Mouse (Mus musculus): ENCODE data around the gene Akr1c19. TPM values are rescaled to one million over a fixed set of nuclear protein-coding genes. Genes with fewer than 3 reads are reported as not detected.
"Not testable (repeated sequence)": the region's sequence is repeated elsewhere in the genome, so short reads cannot be mapped to it uniquely, and the experiment has no call there.

Akr1c19 gene
- polyA plus RNA-seq, 1 experiment from 2014 or later, result 9.8 TPM

- Histone ChIP-seq H3K36me3 (ENCODE audit: control insufficient read depth, insufficient read depth, low read length) (no peaks in the 10 kb centered on the region), H3K4me2 (ENCODE audit: low read depth, low read length) (no peak overlapping the region), H3K9ac (ENCODE audit: low read length) (no peak overlapping the region), H3K9me3 (ENCODE audit: control insufficient read depth, low read length) (no peaks in the 10 kb centered on the region), H3K27ac (ENCODE audit: low read length) (no peak overlapping the region), H3K27me3 (ENCODE audit: control insufficient read depth, insufficient read depth, low read depth, low read length) (no peaks in the 10 kb centered on the region), H3K4me3 (ENCODE audit: low read length) (no peak overlapping the region), H3K4me1 (replicated peaks; ENCODE audit: control insufficient read depth, insufficient read depth, low read length) (no peaks in the 10 kb centered on the region)
- 57% methylated on average over 3 of the region's 3 CpGs for WGBS
- ATAC-seq (ENCODE audit: low read depth), result no peak
Observed at GRCm38 (mm10) chr13:4212309-4212708, 16.2 kb upstream of the Akr1c19 start.

- H3K9me3 ChIP-seq (ENCODE audit: control insufficient read depth, low read length); ATAC-seq (ENCODE audit: low read depth); H3K36me3 ChIP-seq (ENCODE audit: control insufficient read depth, insufficient read depth, low read length); H3K27me3 ChIP-seq (ENCODE audit: control insufficient read depth, insufficient read depth, low read depth, low read length); H3K9ac ChIP-seq (ENCODE audit: low read length); H3K4me3 ChIP-seq (ENCODE audit: low read length); H3K27ac ChIP-seq (ENCODE audit: low read length); H3K4me2 ChIP-seq (ENCODE audit: low read depth, low read length); H3K4me1 ChIP-seq (replicated peaks; ENCODE audit: control insufficient read depth, insufficient read depth, low read length): not testable (repeated sequence)
- 81% methylated on average over 1 of the region's 1 CpGs for WGBS
Observed at GRCm38 (mm10) chr13:4215496-4215895, 13.0 kb upstream of the Akr1c19 start.

- Histone ChIP-seq H3K9me3 (ENCODE audit: control insufficient read depth, low read length) (no peaks in the 10 kb centered on the region), H3K4me2 (ENCODE audit: low read depth, low read length) (no peak overlapping the region), H3K4me3 (ENCODE audit: low read length) (no peak overlapping the region), H3K27me3 (ENCODE audit: control insufficient read depth, insufficient read depth, low read depth, low read length) (no peaks in the 10 kb centered on the region), H3K36me3 (ENCODE audit: control insufficient read depth, insufficient read depth, low read length) (no peaks in the 10 kb centered on the region), H3K4me1 (replicated peaks; ENCODE audit: control insufficient read depth, insufficient read depth, low read length) (no peaks in the 10 kb centered on the region), H3K9ac (ENCODE audit: low read length) (no peak overlapping the region), H3K27ac (ENCODE audit: low read length) (no peak overlapping the region)
- WGBS, result 76% methylated on average over 8 of the region's 8 CpGs
- ATAC-seq (ENCODE audit: low read depth), result 0 out of 2 replicates have a peak, but pooled peaks have one; percentile 31
Observed at GRCm38 (mm10) chr13:4230841-4231623, 2.5 kb downstream of the Akr1c19 start.

GRCm38 (mm10) chr13:4233135-4233534 lies 4.6 kb downstream of the Akr1c19 start:
- H3K27me3 ChIP-seq (ENCODE audit: control insufficient read depth, insufficient read depth, low read depth, low read length), result no peaks in the 10 kb centered on the region
- H3K9me3 ChIP-seq (ENCODE audit: control insufficient read depth, low read length), result no peaks in the 10 kb centered on the region
- WGBS, result 42% methylated on average over 1 of the region's 1 CpGs
- no peak overlapping the region for H3K4me3 ChIP-seq (ENCODE audit: low read length)
- no peak overlapping the region for H3K4me2 ChIP-seq (ENCODE audit: low read depth, low read length)
- peak; percentile 24; the same call in 1 of the 2 replicates for ATAC-seq (ENCODE audit: low read depth)
- H3K9ac ChIP-seq (ENCODE audit: low read length), result no peak overlapping the region
- no peaks in the 10 kb centered on the region for H3K4me1 ChIP-seq (replicated peaks; ENCODE audit: control insufficient read depth, insufficient read depth, low read length)
- H3K27ac ChIP-seq (ENCODE audit: low read length), result 0 out of 2 replicates have a peak overlapping the region, but pooled peaks have one; percentile 20
- H3K36me3 ChIP-seq (ENCODE audit: control insufficient read depth, insufficient read depth, low read length), result no peaks in the 10 kb centered on the region

GRCm38 (mm10) chr13:4233536-4234172 lies 5.2 kb downstream of the Akr1c19 start:
- Histone ChIP-seq H3K9ac (ENCODE audit: low read length) (no peak overlapping the region), H3K27me3 (ENCODE audit: control insufficient read depth, insufficient read depth, low read depth, low read length) (no peaks in the 10 kb centered on the region), H3K27ac (ENCODE audit: low read length) (0 out of 2 replicates have a peak overlapping the region, but pooled peaks have one; percentile 3), H3K9me3 (ENCODE audit: control insufficient read depth, low read length) (no peaks in the 10 kb centered on the region), H3K4me3 (ENCODE audit: low read length) (no peak overlapping the region), H3K36me3 (ENCODE audit: control insufficient read depth, insufficient read depth, low read length) (no peaks in the 10 kb centered on the region), H3K4me1 (replicated peaks; ENCODE audit: control insufficient read depth, insufficient read depth, low read length) (no peaks in the 10 kb centered on the region), H3K4me2 (ENCODE audit: low read depth, low read length) (peak overlapping the region; percentile 8; the same call in 1 of the 2 replicates)
- WGBS, result 38% methylated on average over 3 of the region's 3 CpGs
- ATAC-seq (ENCODE audit: low read depth), result peak; percentile 91

- peak; percentile 86 for ATAC-seq (ENCODE audit: low read depth)
- Histone ChIP-seq H3K36me3 (ENCODE audit: control insufficient read depth, insufficient read depth, low read length) (no peaks in the 10 kb centered on the region), H3K9ac (ENCODE audit: low read length) (peak overlapping the region; percentile 47; the same call in 1 of the 2 replicates), H3K27ac (ENCODE audit: low read length) (no peak overlapping the region), H3K4me3 (ENCODE audit: low read length) (peak overlapping the region; percentile 35), H3K27me3 (ENCODE audit: control insufficient read depth, insufficient read depth, low read depth, low read length) (no peaks in the 10 kb centered on the region), H3K4me1 (replicated peaks; ENCODE audit: control insufficient read depth, insufficient read depth, low read length) (no peaks in the 10 kb centered on the region), H3K4me2 (ENCODE audit: low read depth, low read length) (peak overlapping the region; percentile 55), H3K9me3 (ENCODE audit: control insufficient read depth, low read length) (no peaks in the 10 kb centered on the region)
- 2% methylated on average over 13 of the region's 13 CpGs for WGBS
Observed at GRCm38 (mm10) chr13:4244861-4245559, 16.5 kb downstream of the Akr1c19 start.

- no peak overlapping the region for H3K27ac ChIP-seq (ENCODE audit: low read length)
- no peaks in the 10 kb centered on the region for H3K36me3 ChIP-seq (ENCODE audit: control insufficient read depth, insufficient read depth, low read length)
- no peaks in the 10 kb centered on the region for H3K27me3 ChIP-seq (ENCODE audit: control insufficient read depth, insufficient read depth, low read depth, low read length)
- no peak overlapping the region for H3K4me2 ChIP-seq (ENCODE audit: low read depth, low read length)
- 76% methylated on average over 3 of the region's 3 CpGs for WGBS
- no peaks in the 10 kb centered on the region for H3K4me1 ChIP-seq (replicated peaks; ENCODE audit: control insufficient read depth, insufficient read depth, low read length)
- H3K9ac ChIP-seq (ENCODE audit: low read length), result no peak overlapping the region
- H3K9me3 ChIP-seq (ENCODE audit: control insufficient read depth, low read length), result no peaks in the 10 kb centered on the region
- H3K4me3 ChIP-seq (ENCODE audit: low read length), result no peak overlapping the region
- no peak for ATAC-seq (ENCODE audit: low read depth)
Observed at GRCm38 (mm10) chr13:4249347-4249746, 20.8 kb downstream of the Akr1c19 start.

GRCm38 (mm10) chr13:4256894-4257293 lies 28.4 kb downstream of the Akr1c19 start:
- not testable (repeated sequence) for H3K4me2 ChIP-seq (ENCODE audit: low read depth, low read length); H3K36me3 ChIP-seq (ENCODE audit: control insufficient read depth, insufficient read depth, low read length); ATAC-seq (ENCODE audit: low read depth); H3K9ac ChIP-seq (ENCODE audit: low read length); H3K9me3 ChIP-seq (ENCODE audit: control insufficient read depth, low read length); H3K27ac ChIP-seq (ENCODE audit: low read length); H3K27me3 ChIP-seq (ENCODE audit: control insufficient read depth, insufficient read depth, low read depth, low read length); H3K4me1 ChIP-seq (replicated peaks; ENCODE audit: control insufficient read depth, insufficient read depth, low read length); H3K4me3 ChIP-seq (ENCODE audit: low read length)

- WGBS, result 62% methylated on average over 6 of the region's 6 CpGs
Observed at GRCm38 (mm10) chr13:4257349-4257748, 28.8 kb downstream of the Akr1c19 start.

More at GRCm38 (mm10) chr13:4257349-4257748, 28.8 kb downstream of the Akr1c19 start:
- no peak for ATAC-seq (ENCODE audit: low read depth)
- H3K9ac ChIP-seq (ENCODE audit: low read length), result no peak overlapping the region
- no peaks in the 10 kb centered on the region for H3K9me3 ChIP-seq (ENCODE audit: control insufficient read depth, low read length)
- no peaks in the 10 kb centered on the region for H3K4me1 ChIP-seq (replicated peaks; ENCODE audit: control insufficient read depth, insufficient read depth, low read length)
- no peak overlapping the region for H3K4me3 ChIP-seq (ENCODE audit: low read length)
- no peaks in the 10 kb centered on the region for H3K36me3 ChIP-seq (ENCODE audit: control insufficient read depth, insufficient read depth, low read length)
- no peak overlapping the region for H3K4me2 ChIP-seq (ENCODE audit: low read depth, low read length)
- H3K27ac ChIP-seq (ENCODE audit: low read length), result no peak overlapping the region
- H3K27me3 ChIP-seq (ENCODE audit: control insufficient read depth, insufficient read depth, low read depth, low read length), result no peaks in the 10 kb centered on the region

Measured in lung, embryonic 16.5 days (tissue).